Mouse (Mus musculus) neural tube, embryonic 11.5 days (tissue): ENCODE data around the gene Atp6ap1. TPM values are rescaled to one million over a fixed set of nuclear protein-coding genes. Genes with fewer than 3 reads are reported as not detected.

Experiments used
- ATAC-seq: fragments of 200-750 bp; cut with Nextera tagmentation; 2 replicates; pipeline ENCODE4 v1.8.0; 2017; ENCODE audit warnings: moderate number of reproducible peaks, mild to moderate bottlenecking, moderate TSS enrichment, moderate library complexity; ENCODE audit not compliant: insufficient read depth, low FRiP score, low TSS enrichment
- DNase-seq: peaks from one replicate; pipeline ENCODE4 v3.0.0-alpha.2; 2015; ENCODE audit warnings: low spot score
- H3K27ac ChIP-seq: fragments of 300-500 bp; sonication (generic); 2 replicates; pipeline ENCODE4 v1.5.1; 2014; ENCODE audit warnings: low read depth, mild to moderate bottlenecking, low read length
- H3K27me3 ChIP-seq: fragments of 300-500 bp; sonication (generic); 2 replicates; pipeline ENCODE4 v1.6.1; 2014; ENCODE audit warnings: mild to moderate bottlenecking, low read length, mixed read lengths; ENCODE audit not compliant: control insufficient read depth, insufficient read depth
- H3K36me3 ChIP-seq: fragments of 300-500 bp; sonication (generic); 2 replicates; pipeline ENCODE4 v1.6.1; 2014; ENCODE audit warnings: mild to moderate bottlenecking, low read length, moderate library complexity, mixed read lengths; ENCODE audit not compliant: control insufficient read depth, insufficient read depth
- H3K4me1 ChIP-seq: fragments of 300-500 bp; sonication (generic); 2 replicates; pipeline ENCODE4 v1.6.1; 2014; ENCODE audit warnings: low read length, mixed read lengths; ENCODE audit not compliant: control insufficient read depth, insufficient read depth
- H3K4me2 ChIP-seq: fragments of 300-500 bp; sonication (generic); 2 replicates; pipeline ENCODE4 v1.6.1; 2014; ENCODE audit warnings: low read depth, mild to moderate bottlenecking, moderate library complexity
- H3K4me3 ChIP-seq: fragments of 300-500 bp; sonication (generic); 2 replicates; pipeline ENCODE4 v1.5.1; 2014; ENCODE audit warnings: low read depth, low read length
- H3K9ac ChIP-seq: fragments of 300-500 bp; sonication (generic); 2 replicates; pipeline ENCODE4 v1.6.1; 2014; ENCODE audit warnings: mild to moderate bottlenecking, low read length
- H3K9me3 ChIP-seq: fragments of 300-500 bp; sonication (generic); 2 replicates; pipeline ENCODE4 v1.6.1; 2016; ENCODE audit warnings: low read length; ENCODE audit not compliant: control insufficient read depth
- WGBS: fragments of 180-500 bp; shearing (Covaris S2); extraction: QIAGEN DNeasy Blood & Tissue Kit; methylation state at CpG from one replicate; pipeline ENCODE4 v1.1.7; 2014; 5-methylcytosine and 5-hydroxymethylcytosine counted together
- polyA plus RNA-seq: library from polyadenylated mRNA; unstranded; fragments of >200 nt; fragmentation: Nextera tagmentation; extraction: Ambion mirVana; gene quantifications from 2 replicates; pipeline ENCODE4 v1.2.1, GENCODE M21; 2014

The Atp6ap1 gene
- polyA plus RNA-seq, 1 experiment from 2014 or later, result 138 TPM

DNA sequence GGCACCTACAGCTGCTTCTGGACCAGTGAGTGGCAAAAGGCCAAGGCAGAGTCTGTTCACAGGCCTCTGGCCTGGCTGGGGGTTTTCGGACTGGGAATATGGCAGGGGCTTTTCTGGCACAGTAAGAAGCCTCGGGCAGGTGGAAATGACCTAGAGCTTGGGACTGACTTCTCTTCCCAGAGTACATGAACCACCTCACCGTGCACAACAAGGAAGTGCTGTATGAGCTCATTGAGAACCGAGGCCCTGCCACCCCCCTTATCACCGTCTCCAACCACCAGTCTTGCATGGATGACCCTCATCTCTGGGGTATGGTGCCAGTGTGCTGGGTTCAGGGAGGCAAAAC is 13.8 kb upstream of the Atp6ap1 start:
- DNase-seq, result no peak
- 0 out of 2 replicates have a peak, but pooled peaks have one; percentile 17 for ATAC-seq
- Histone ChIP-seq H3K9me3 (no peaks in the 10 kb centered on the region), H3K36me3 (no peaks in the 10 kb centered on the region), H3K4me1 (no peaks in the 10 kb centered on the region; the same call in 1 of the 2 replicates), H3K9ac (peak overlapping the region; percentile 71), H3K4me2 (peak overlapping the region; percentile 61), H3K27me3 (no peaks in the 10 kb centered on the region), H3K27ac (no peak overlapping the region), H3K4me3 (peak overlapping the region; percentile 57)
- WGBS, result 43% methylated on average over 5 of the region's 5 CpGs

GRCm38 (mm10) chrX:74293431-74293830 is 3.5 kb upstream of the Atp6ap1 start:
- Histone ChIP-seq H3K9me3 (no peaks in the 10 kb centered on the region), H3K27ac (no peak overlapping the region), H3K9ac (no peak overlapping the region), H3K4me3 (no peak overlapping the region), H3K4me1 (no peaks in the 10 kb centered on the region), H3K36me3 (no peaks in the 10 kb centered on the region), H3K27me3 (no peaks in the 10 kb centered on the region), H3K4me2 (no peak overlapping the region)
- ATAC-seq (no peak), DNase-seq (no peak)
- WGBS, result 75% methylated on average over 4 of the region's 4 CpGs

- WGBS, result 87% methylated on average over 1 of the region's 1 CpGs
- Histone ChIP-seq H3K4me3 (no peak overlapping the region), H3K27me3 (no peaks in the 10 kb centered on the region), H3K27ac (no peak overlapping the region), H3K9me3 (no peaks in the 10 kb centered on the region), H3K4me2 (no peak overlapping the region), H3K4me1 (no peaks in the 10 kb centered on the region), H3K36me3 (no peaks in the 10 kb centered on the region), H3K9ac (no peak overlapping the region)
- ATAC-seq, result no peak
- no peak for DNase-seq
Measured at GRCm38 (mm10) chrX:74298348-74298747, 1.5 kb downstream of the Atp6ap1 start.

DNA sequence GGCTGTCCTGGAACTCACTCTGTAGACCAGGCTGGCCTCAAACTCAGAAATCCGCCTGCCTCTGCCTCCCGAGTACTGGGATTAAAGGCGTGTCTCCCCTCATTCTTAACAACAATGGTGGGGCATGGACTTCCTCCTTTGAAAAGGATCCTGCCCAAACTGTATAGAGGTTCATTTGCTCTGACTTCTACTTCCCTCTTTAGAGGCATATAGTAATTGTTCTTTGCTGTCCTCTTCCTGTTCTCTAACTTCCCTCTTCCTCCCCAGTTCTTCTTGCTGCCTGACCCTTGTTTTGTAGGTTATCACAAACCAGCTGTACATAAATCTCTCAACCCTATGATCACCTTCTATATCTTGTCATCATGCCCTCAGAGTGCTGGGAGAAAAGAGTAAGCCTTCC is 2.8 kb downstream of the Atp6ap1 start:
- H3K4me2 ChIP-seq, result no peak overlapping the region
- no peak overlapping the region for H3K4me3 ChIP-seq
- no peaks in the 10 kb centered on the region for H3K9me3 ChIP-seq
- DNase-seq (no peak), ATAC-seq (no peak)
- no peak overlapping the region for H3K27ac ChIP-seq
- WGBS, result 76% methylated on average over 3 of the region's 3 CpGs
- no peaks in the 10 kb centered on the region for H3K27me3 ChIP-seq
- H3K36me3 ChIP-seq, result no peaks in the 10 kb centered on the region
- H3K9ac ChIP-seq, result no peak overlapping the region
- no peaks in the 10 kb centered on the region for H3K4me1 ChIP-seq

GRCm38 (mm10) chrX:74304867-74305700 is 8.2 kb downstream of the Atp6ap1 start, which contains the start of gene Gdi1:
Gdi1 (plus strand) TSS chrX:74304998.
- Histone ChIP-seq H3K9ac (peak within 1 kb of the TSS; percentile 74), H3K4me2 (peak within 1 kb of the TSS; percentile 57), H3K4me1 (no peaks in the 10 kb centered on the region; the same call in 1 of the 2 replicates), H3K36me3 (peaks cover 2% of the 10 kb centered on the region; the same call in 1 of the 2 replicates), H3K27ac (peak within 1 kb of the TSS; percentile 82), H3K9me3 (no peaks in the 10 kb centered on the region), H3K4me3 (peak within 1 kb of the TSS; percentile 57), H3K27me3 (no peaks in the 10 kb centered on the region)
- WGBS, result 17% methylated on average over 41 of the region's 41 CpGs
- ATAC-seq (peak; percentile 76), DNase-seq (peak; percentile 86)

DNA sequence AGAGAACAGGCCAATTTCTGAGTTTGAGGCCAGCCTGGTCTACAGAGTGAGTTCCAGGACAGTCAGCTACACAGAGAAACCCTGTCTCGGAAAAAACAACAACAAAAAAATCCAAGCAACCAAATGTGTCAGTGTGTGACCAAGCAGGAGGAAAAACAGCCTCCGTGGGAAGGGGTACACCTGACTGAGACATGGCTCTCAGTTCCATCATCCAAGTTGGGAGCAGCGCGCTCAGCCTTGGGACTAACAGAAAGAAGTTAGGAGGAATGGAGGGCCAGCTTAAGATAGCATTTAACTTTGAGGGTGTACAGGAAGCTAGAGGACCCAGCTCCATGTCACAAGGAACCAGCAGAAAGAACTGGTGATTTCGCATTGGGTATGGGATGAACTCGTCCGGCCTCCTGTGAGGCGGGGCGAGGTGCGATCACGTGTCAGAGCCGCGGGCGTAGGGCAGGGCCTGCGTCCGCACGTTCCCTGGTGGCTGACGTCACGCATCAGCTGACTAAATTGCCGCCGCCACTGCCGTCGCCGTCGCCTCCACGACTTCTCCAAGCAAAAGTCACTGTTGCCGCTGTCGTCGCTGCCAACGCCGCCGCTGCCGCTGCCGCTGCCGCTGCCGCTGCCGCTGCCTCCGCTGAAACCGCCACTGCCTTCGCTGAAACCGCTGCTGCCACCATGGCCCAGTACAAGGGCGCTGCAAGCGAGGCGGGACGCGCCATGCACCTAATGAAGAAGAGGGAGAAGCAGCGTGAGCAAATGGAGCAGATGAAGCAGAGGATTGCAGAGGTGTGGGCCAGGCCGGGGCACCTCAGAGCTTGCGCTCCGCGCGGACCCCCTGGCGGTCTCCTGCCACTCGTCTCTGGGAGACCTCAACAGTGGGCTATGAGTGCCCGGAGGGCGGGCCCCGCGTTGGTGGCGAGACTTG is 15.9 kb downstream of the Atp6ap1 start, which contains the start of gene Fam50a:
TSS of gene Fam50a (plus strand) at position 494 of the 925 bp plus-strand sequence.
- Histone ChIP-seq H3K9ac (peak within 1 kb of the TSS; percentile 54), H3K27me3 (no peaks in the 10 kb centered on the region), H3K4me1 (no peaks in the 10 kb centered on the region), H3K27ac (0 out of 2 replicates have a peak within 1 kb of the TSS, but pooled peaks have one; percentile 29), H3K9me3 (no peaks in the 10 kb centered on the region), H3K4me3 (peak within 1 kb of the TSS; percentile 49), H3K4me2 (peak within 1 kb of the TSS; percentile 67), H3K36me3 (peaks cover 2% of the 10 kb centered on the region; the same call in 1 of the 2 replicates)
- ATAC-seq (peak; percentile 96), DNase-seq (peak; percentile 88)
- 19% methylated on average over 41 of the region's 59 CpGs for WGBS

DNA sequence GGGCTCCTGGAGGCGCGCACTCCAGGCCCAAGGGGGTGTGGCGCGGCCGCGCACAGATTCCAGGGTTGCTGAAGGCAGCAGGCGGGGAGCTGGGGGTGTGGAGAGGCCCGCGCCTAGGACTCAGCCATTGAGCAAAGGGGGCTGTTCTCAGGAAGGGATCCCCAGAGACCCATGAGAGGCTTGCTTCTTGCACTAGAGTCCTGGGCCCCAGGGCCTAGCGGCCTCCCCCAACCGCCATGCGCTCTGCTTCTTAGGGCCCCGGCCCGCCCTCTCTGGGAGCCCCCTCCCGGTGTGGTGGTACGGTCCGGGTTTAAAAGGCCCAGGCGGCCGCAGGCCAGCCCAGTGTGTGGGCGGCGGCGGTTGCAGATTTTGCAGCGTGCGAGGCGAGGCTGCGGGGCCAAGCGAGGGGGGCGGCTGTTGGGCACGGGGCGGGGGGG is 31.8 kb downstream of the Atp6ap1 start, which contains the start of gene Plxna3:
TSS of gene Plxna3 (plus strand) at position 342 of the 437 bp plus-strand sequence.
- Histone ChIP-seq H3K36me3 (no peaks in the 10 kb centered on the region), H3K4me2 (peak within 1 kb of the TSS; percentile 61), H3K27ac (peak within 1 kb of the TSS; percentile 67; the same call in 1 of the 2 replicates), H3K4me1 (0 out of 2 replicates have a peak, but pooled peaks cover 6% of the 10 kb centered on the region), H3K9me3 (no peaks in the 10 kb centered on the region), H3K9ac (peak within 1 kb of the TSS; percentile 65), H3K4me3 (peak within 1 kb of the TSS; percentile 47), H3K27me3 (no peaks in the 10 kb centered on the region)
- ATAC-seq (peak; percentile 95), DNase-seq (peak; percentile 77)
- WGBS, result 13% methylated on average over 18 of the region's 30 CpGs

DNA sequence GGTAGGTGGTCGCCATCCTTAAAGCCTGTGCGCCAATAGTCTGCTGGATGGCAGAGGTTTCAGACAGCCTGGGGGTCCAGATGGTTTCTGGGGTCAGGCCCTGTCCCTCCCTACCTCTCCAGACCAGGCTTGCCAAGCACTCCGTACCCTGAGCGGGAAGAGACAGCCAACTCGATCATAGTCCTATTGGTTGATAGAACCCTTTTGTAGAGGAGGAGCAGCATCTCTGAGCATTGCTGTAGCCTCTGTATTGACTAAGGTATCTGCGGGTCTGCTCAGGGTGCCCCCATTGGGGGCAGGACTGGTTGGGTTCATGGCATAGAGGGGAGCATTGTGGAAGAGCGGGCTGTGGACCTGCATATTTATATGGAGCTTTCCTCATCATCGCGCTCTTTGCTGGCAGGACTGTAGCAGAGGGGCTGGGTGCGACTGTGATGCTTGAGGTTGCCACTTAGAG is 32.3 kb downstream of the Atp6ap1 start:
- no peak for DNase-seq
- H3K9ac ChIP-seq, result peak overlapping the region; percentile 65
- no peaks in the 10 kb centered on the region for H3K27me3 ChIP-seq
- ATAC-seq, result peak; percentile 33
- H3K36me3 ChIP-seq, result no peaks in the 10 kb centered on the region
- H3K27ac ChIP-seq, result no peak overlapping the region
- peak overlapping the region; percentile 61 for H3K4me2 ChIP-seq
- 0 out of 2 replicates have a peak, but pooled peaks cover 6% of the 10 kb centered on the region for H3K4me1 ChIP-seq
- peak overlapping the region; percentile 47 for H3K4me3 ChIP-seq
- WGBS, result 24% methylated on average over 10 of the region's 10 CpGs
- no peaks in the 10 kb centered on the region for H3K9me3 ChIP-seq
